Mouse (Mus musculus) CD4-positive, CD25-positive, alpha-beta regulatory T cell, adult 4 months (primary cell): ENCODE measurements around the gene Ccndbp1. TPM values are rescaled to one million over a fixed set of nuclear protein-coding genes. Genes with fewer than 3 reads are reported as not detected.
"Not testable (repeated sequence)": the region's sequence is repeated elsewhere in the genome, so short reads cannot be mapped to it uniquely, and the experiment has no call there.

Source experiments
- ATAC-seq: one replicate; pipeline ENCODE4 v1.8.0; 2017
- polyA plus RNA-seq, 2 experiments: library from polyadenylated mRNA; unstranded; fragments of 100-300 nt; shearing (Covaris generic); gene quantifications; one replicate each; pipeline ENCODE4 v1.2.1; 2017

The Ccndbp1 gene
- polyA plus RNA-seq: 100 to 1,000 TPM; 149 to 151 TPM

GRCm38 (mm10) chr2:121007925-121008663 lies at the start of gene Ccndbp1:
Gene Ccndbp1 (plus strand): TSS chr2:121008403.
- ATAC-seq: peak; percentile 99

GRCm38 (mm10) chr2:120959363-120959762 lies 48.8 kb upstream of the Ccndbp1 start:
- ATAC-seq: no peak

- no peak for ATAC-seq
Measured at GRCm38 (mm10) chr2:120959827-120960226, 48.4 kb upstream of the Ccndbp1 start.

- no peak for ATAC-seq
Measured at GRCm38 (mm10) chr2:120960261-120960660, 47.9 kb upstream of the Ccndbp1 start.

- ATAC-seq: no peak
Measured at GRCm38 (mm10) chr2:120963110-120963509, 45.1 kb upstream of the Ccndbp1 start.

GRCm38 (mm10) chr2:120965486-120965885 lies 42.7 kb upstream of the Ccndbp1 start:
- no peak for ATAC-seq

- no peak for ATAC-seq
Measured at GRCm38 (mm10) chr2:120970045-120970539, 38.1 kb upstream of the Ccndbp1 start.

GRCm38 (mm10) chr2:120970559-120971080 lies 37.6 kb upstream of the Ccndbp1 start, which contains the start of gene Ubr1:
Gene Ubr1 (minus strand): TSS chr2:120970715.
- ATAC-seq: peak; percentile 89

GRCm38 (mm10) chr2:120971766-120972165 lies 36.4 kb upstream of the Ccndbp1 start:
- ATAC-seq: no peak

GRCm38 (mm10) chr2:120972257-120972656 lies 35.9 kb upstream of the Ccndbp1 start:
- ATAC-seq: not testable (repeated sequence)

GRCm38 (mm10) chr2:120972964-120973363 lies 35.2 kb upstream of the Ccndbp1 start:
- no peak for ATAC-seq

GRCm38 (mm10) chr2:120976308-120976707 lies 31.9 kb upstream of the Ccndbp1 start:
- no peak for ATAC-seq

GRCm38 (mm10) chr2:120976990-120977925 lies 30.9 kb upstream of the Ccndbp1 start, which contains the start of gene Tmem62:
Gene Tmem62 (plus strand): TSS chr2:120977017.
- ATAC-seq: peak; percentile 63

GRCm38 (mm10) chr2:120977926-120978692 lies 30.1 kb upstream of the Ccndbp1 start:
- no peak for ATAC-seq

GRCm38 (mm10) chr2:120978693-120979037 lies 29.5 kb upstream of the Ccndbp1 start:
- ATAC-seq: peak; percentile 35

GRCm38 (mm10) chr2:120979819-120980218 lies 28.4 kb upstream of the Ccndbp1 start:
- ATAC-seq: no peak

GRCm38 (mm10) chr2:120980861-120981260 lies 27.3 kb upstream of the Ccndbp1 start:
- no peak for ATAC-seq

GRCm38 (mm10) chr2:120983611-120984010 lies 24.6 kb upstream of the Ccndbp1 start:
- ATAC-seq: no peak

GRCm38 (mm10) chr2:120985241-120985640 lies 23.0 kb upstream of the Ccndbp1 start:
- no peak for ATAC-seq

GRCm38 (mm10) chr2:120991196-120991595 lies 17.0 kb upstream of the Ccndbp1 start:
- ATAC-seq: no peak

- not testable (repeated sequence) for ATAC-seq
Measured at GRCm38 (mm10) chr2:120996607-120997006, 11.6 kb upstream of the Ccndbp1 start.

- no peak for ATAC-seq
Measured at GRCm38 (mm10) chr2:120998863-120999262, 9.3 kb upstream of the Ccndbp1 start.
